Mouse (Mus musculus) MEL (cell line): ENCODE results near the gene Fosl1. TPM values are rescaled to one million over a fixed set of nuclear protein-coding genes. Genes with fewer than 3 reads are reported as not detected.

Experiments
- DNase-seq: peaks from one replicate; pipeline ENCODE4 v3.0.0; 2011; ENCODE audit warnings: low read depth, low spot score
- H3K27ac ChIP-seq: 2 replicates; pipeline ENCODE4 v1.5.1; 2012; ENCODE audit warnings: low read depth, mild to moderate bottlenecking, control low read depth, low read length, moderate library complexity; ENCODE audit not compliant: control insufficient read depth
- H3K27me3 ChIP-seq, 2 experiments: fragments of 150-350 bp in 1 of 2; sonication (generic) in 1 of 2; 2 replicates each; pipeline ENCODE4 v1.6.1; 2012; ENCODE audit warnings: low read length in 2 of 2, mild to moderate bottlenecking in 2 of 2, improper control_type of control experiment in 1 of 2, moderate library complexity in 1 of 2; ENCODE audit not compliant: insufficient read depth in 2 of 2, control insufficient read depth in 1 of 2
- H3K36me3 ChIP-seq, 2 experiments: 2 replicates each; pipeline ENCODE4 v1.6.1; 2012 to 2014; ENCODE audit warnings: low read length in 2 of 2, improper control_type of control experiment in 1 of 2, inconsistent platforms in 1 of 2, mild to moderate bottlenecking in 1 of 2; ENCODE audit not compliant: insufficient read depth in 2 of 2, control insufficient read depth in 1 of 2
- H3K4me1 ChIP-seq, 2 experiments: fragments of 150-350 bp in 1 of 2; sonication (generic) in 1 of 2; 2 replicates each; pipeline ENCODE4 v1.6.1; 2012; ENCODE audit warnings: low read length in 2 of 2, improper control_type of control experiment in 1 of 2, mild to moderate bottlenecking in 1 of 2; ENCODE audit not compliant: insufficient read depth in 2 of 2, control insufficient read depth in 1 of 2
- H3K4me3 ChIP-seq, 2 experiments: fragments of 150-350 bp in 1 of 2; sonication (generic) in 1 of 2; 2 replicates each; pipeline ENCODE4 v1.5.1; 2012; ENCODE audit warnings: low read depth in 2 of 2, low read length in 2 of 2, mild to moderate bottlenecking in 2 of 2, moderate library complexity in 2 of 2, control low read depth in 1 of 2, improper control_type of control experiment in 1 of 2; ENCODE audit not compliant: control insufficient read depth in 1 of 2, insufficient read depth in 1 of 2
- H3K79me2 ChIP-seq: 2 replicates; pipeline ENCODE4 v1.6.1; 2012; ENCODE audit warnings: mild to moderate bottlenecking, low read length, moderate library complexity; ENCODE audit not compliant: control insufficient read depth, poor library complexity, insufficient read depth
- H3K9ac ChIP-seq: 2 replicates; pipeline ENCODE4 v1.6.1; 2012; ENCODE audit warnings: low read depth, mild to moderate bottlenecking, control low read depth, low read length, moderate library complexity; ENCODE audit not compliant: control insufficient read depth, poor library complexity, severe bottlenecking
- H3K9me3 ChIP-seq: fragments of 150-350 bp; sonication (generic); replicated peaks from 2 replicates; pipeline ENCODE4 v1.6.1; 2012; ENCODE audit warnings: mild to moderate bottlenecking, low read length, improper control_type of control experiment, moderate library complexity; ENCODE audit not compliant: insufficient read depth
- BHLHE40 ChIP-seq: IDR thresholded peaks from 2 replicates; pipeline ENCODE4 v1.6.1; 2012; ENCODE audit warnings: low read depth, mild to moderate bottlenecking, inconsistent platforms, low read length, improper control_type of control experiment, borderline replicate concordance
- CHD1 ChIP-seq: IDR thresholded peaks from 2 replicates; pipeline ENCODE4 v1.6.1; 2012; ENCODE audit warnings: low read depth, mild to moderate bottlenecking, inconsistent platforms, low read length, improper control_type of control experiment
- CHD2 ChIP-seq: IDR thresholded peaks from 2 replicates; pipeline ENCODE4 v1.6.1; 2011; ENCODE audit warnings: low read length, improper control_type of control experiment
- CTCF ChIP-seq, 3 experiments: IDR thresholded peaks in 2 of 3; conservative IDR thresholded peaks in 1 of 3; 2 replicates each; pipeline ENCODE4 v1.5.1; 2011 to 2012; ENCODE audit warnings: low read length in 3 of 3, low read depth in 2 of 3, mild to moderate bottlenecking in 2 of 3, improper control_type of control experiment in 1 of 3, inconsistent platforms in 1 of 3, mixed read lengths in 1 of 3, moderate library complexity in 1 of 3; ENCODE audit not compliant: control insufficient read depth in 1 of 3, insufficient read depth in 1 of 3, poor library complexity in 1 of 3, severe bottlenecking in 1 of 3
- E2F4 ChIP-seq: IDR thresholded peaks from 2 replicates; pipeline ENCODE4 v1.6.1; 2011; ENCODE audit warnings: low read depth, low read length, improper control_type of control experiment, borderline replicate concordance
- EP300 ChIP-seq, 2 experiments: IDR thresholded peaks; 2 replicates each; pipeline ENCODE4 v1.6.1; 2011; ENCODE audit warnings: improper control_type of control experiment in 2 of 2, low read length in 2 of 2, low read depth in 1 of 2, mild to moderate bottlenecking in 1 of 2
- ETS1 ChIP-seq: IDR thresholded peaks from 2 replicates; pipeline ENCODE4 v1.6.1; 2012; ENCODE audit warnings: low read depth, mild to moderate bottlenecking, inconsistent platforms, low read length, improper control_type of control experiment, moderate library complexity
- GATA1 ChIP-seq: IDR thresholded peaks from 2 replicates; pipeline ENCODE4 v1.6.1; 2011; ENCODE audit warnings: low read depth, low read length, improper control_type of control experiment
- JUND ChIP-seq: IDR thresholded peaks from 2 replicates; pipeline ENCODE4 v1.6.1; 2011; ENCODE audit warnings: low read depth, mild to moderate bottlenecking, improper control_type of control experiment, low read length
- KAT2A ChIP-seq: conservative IDR thresholded peaks from 2 replicates; pipeline ENCODE4 v1.6.1; 2012; ENCODE audit warnings: low read depth, low read length, improper control_type of control experiment, inconsistent platforms
- MAFK ChIP-seq: IDR thresholded peaks from 2 replicates; pipeline ENCODE4 v1.6.1; 2011; ENCODE audit warnings: low read depth, mild to moderate bottlenecking, low read length, improper control_type of control experiment, borderline replicate concordance
- MAX ChIP-seq: IDR thresholded peaks from 2 replicates; pipeline ENCODE4 v1.6.1; 2011; ENCODE audit warnings: low read length, improper control_type of control experiment
- MAZ ChIP-seq: IDR thresholded peaks from 2 replicates; pipeline ENCODE4 v1.6.1; 2012; ENCODE audit warnings: low read depth, mild to moderate bottlenecking, inconsistent platforms, low read length, improper control_type of control experiment
- MEF2A ChIP-seq: IDR thresholded peaks from 2 replicates; pipeline ENCODE4 v1.6.1; 2014; ENCODE audit warnings: low read depth, mild to moderate bottlenecking, inconsistent platforms, low read length, improper control_type of control experiment; ENCODE audit not compliant: poor library complexity, insufficient replicate concordance, severe bottlenecking; ENCODE audit errors: extremely low read depth
- MYB ChIP-seq: IDR thresholded peaks from 2 replicates; pipeline ENCODE4 v1.6.1; 2011; ENCODE audit warnings: mild to moderate bottlenecking, low read depth, low read length, improper control_type of control experiment
- MYC ChIP-seq: IDR thresholded peaks from 2 replicates; pipeline ENCODE4 v1.6.1; 2011; ENCODE audit warnings: low read depth, mild to moderate bottlenecking, low read length, improper control_type of control experiment, moderate library complexity
- NELFE ChIP-seq: IDR thresholded peaks from 2 replicates; pipeline ENCODE4 v1.6.1; 2011; ENCODE audit warnings: low read depth, low read length, improper control_type of control experiment
- NRF1 ChIP-seq: IDR thresholded peaks from 2 replicates; pipeline ENCODE4 v1.6.1; 2014; ENCODE audit warnings: low read depth, mild to moderate bottlenecking, inconsistent platforms, low read length, improper control_type of control experiment, moderate library complexity; ENCODE audit not compliant: poor library complexity, insufficient read depth, severe bottlenecking
- POLR2A ChIP-seq, 2 experiments: IDR thresholded peaks; 2 replicates each; pipeline ENCODE4 v1.6.1; 2011 to 2012; ENCODE audit warnings: low read length in 2 of 2, mild to moderate bottlenecking in 2 of 2, control low read depth in 1 of 2, improper control_type of control experiment in 1 of 2, low read depth in 1 of 2, moderate library complexity in 1 of 2; ENCODE audit not compliant: control insufficient read depth in 1 of 2, insufficient read depth in 1 of 2, poor library complexity in 1 of 2
- POLR2AphosphoS2 ChIP-seq: IDR thresholded peaks from 2 replicates; pipeline ENCODE4 v1.6.1; 2011; ENCODE audit warnings: low read length, improper control_type of control experiment
- POLR2AphosphoS5 ChIP-seq: IDR thresholded peaks from 2 replicates; pipeline ENCODE4 v1.6.1; 2012; ENCODE audit warnings: low read depth, borderline replicate concordance, mild to moderate bottlenecking, inconsistent platforms, low read length, moderate library complexity, mixed read lengths
- RAD21 ChIP-seq: IDR thresholded peaks from 2 replicates; pipeline ENCODE4 v1.6.1; 2011; ENCODE audit warnings: mild to moderate bottlenecking, low read depth, low read length, improper control_type of control experiment
- SIN3A ChIP-seq: IDR thresholded peaks from 2 replicates; pipeline ENCODE4 v1.6.1; 2012; ENCODE audit warnings: low read length, improper control_type of control experiment, inconsistent platforms
- SMC3 ChIP-seq: IDR thresholded peaks from 2 replicates; pipeline ENCODE4 v1.6.1; 2011; ENCODE audit warnings: low read depth, low read length, improper control_type of control experiment
- TAL1 ChIP-seq: IDR thresholded peaks from 2 replicates; pipeline ENCODE4 v1.6.1; 2012; ENCODE audit warnings: mild to moderate bottlenecking, inconsistent platforms, low read length, moderate library complexity, mixed read lengths
- TCF12 ChIP-seq: IDR thresholded peaks from 2 replicates; pipeline ENCODE4 v1.6.1; 2014; ENCODE audit warnings: low read depth, mild to moderate bottlenecking, inconsistent platforms, low read length, improper control_type of control experiment, moderate library complexity
- USF1 ChIP-seq: IDR thresholded peaks from 2 replicates; pipeline ENCODE4 v1.6.1; 2014; ENCODE audit warnings: low read depth, mild to moderate bottlenecking, inconsistent platforms, low read length, improper control_type of control experiment, moderate library complexity
- ZKSCAN1 ChIP-seq: IDR thresholded peaks from 2 replicates; pipeline ENCODE4 v1.6.1; 2012; ENCODE audit warnings: low read depth, mild to moderate bottlenecking, inconsistent platforms, low read length, improper control_type of control experiment, moderate library complexity
- ZNF384 ChIP-seq: IDR thresholded peaks from 2 replicates; pipeline ENCODE4 v1.6.1; 2012; ENCODE audit warnings: low read depth, mild to moderate bottlenecking, inconsistent platforms, low read length, improper control_type of control experiment
- polyA plus RNA-seq, 2 experiments: library from polyadenylated mRNA; stranded (reverse) in 1 of 2; unstranded in 1 of 2; fragments of >175 nt in 1 of 2; fragments of >200 nt in 1 of 2; gene quantifications; 2 replicates each; pipeline versions ENCODE4 v1.2.1 to v1.2.4; 2012; ENCODE audit warnings: low replicate concordance in 2 of 2, low read depth in 1 of 2; ENCODE audit not compliant: insufficient read length in 2 of 2, insufficient read depth in 1 of 2, missing spikeins in 1 of 2
- total RNA-seq: library from RNA; depleted of rRNA; stranded (reverse); fragments of 300-350 nt; gene quantifications from 2 replicates; pipeline ENCODE4 v1.2.3, GENCODE M21; 2012

Fosl1 gene
- total and polyA plus RNA-seq, 3 experiments, result 2.0 to 3.1 TPM; not detected in 1

DNA sequence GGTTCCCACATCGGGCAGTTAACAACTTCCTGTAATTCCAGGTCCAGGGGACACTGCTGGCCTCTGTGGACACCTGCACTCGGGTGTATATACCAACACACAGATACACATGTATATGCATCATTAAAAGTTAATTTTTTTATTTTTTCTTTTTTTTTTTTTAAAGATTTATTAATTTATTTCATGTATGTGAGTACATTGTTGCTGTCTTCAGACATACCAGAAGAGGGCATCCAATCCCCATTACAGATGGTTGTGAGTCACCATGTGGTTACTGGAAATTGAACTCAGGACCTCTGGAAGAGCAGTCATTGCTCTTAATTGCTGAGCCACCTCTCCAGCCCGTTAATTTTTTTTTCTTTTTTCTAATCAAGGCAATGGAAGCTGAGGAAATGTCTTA, 25.5 kb downstream of the Fosl1 start:
- Histone ChIP-seq H3K4me3 (no peak overlapping the region), H3K27ac (peak overlapping the region; percentile 72), H3K27me3 (no peaks in the 10 kb centered on the region)

DNA sequence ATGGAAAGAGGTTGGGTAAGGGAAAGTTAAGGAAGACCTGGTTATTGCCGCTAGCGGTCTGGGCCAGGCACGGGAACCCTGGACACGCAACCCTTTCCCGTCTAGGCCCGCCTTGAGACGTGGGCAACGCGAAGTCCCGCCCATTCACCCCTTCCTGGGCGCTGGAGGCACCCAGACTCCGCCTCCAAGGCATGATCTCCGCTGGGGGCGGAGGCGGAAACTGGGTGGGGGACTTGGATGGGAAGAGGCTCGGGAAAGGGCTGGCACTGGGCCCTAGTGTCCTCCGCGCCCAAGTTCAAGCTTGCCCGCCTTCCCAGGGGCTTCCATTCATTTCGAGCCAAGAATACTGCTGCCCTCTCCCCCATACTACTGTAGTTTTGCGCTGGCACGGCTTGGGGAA, 26.4 kb downstream of the Fosl1 start, which contains the start of gene Efemp2:
Gene Efemp2, plus strand, starts transcription at position 235 of the 400 bp plus-strand sequence.
- peak within 1 kb of the TSS; percentile 78 for H3K9ac ChIP-seq
- peaks cover 0 to 5% of the 10 kb centered on the region in 2 experiments; a peak in 1 of 4 replicates for H3K4me1 ChIP-seq
- H3K27ac ChIP-seq, result peak within 1 kb of the TSS; percentile 72
- DNase-seq, result peak; percentile 95
- H3K36me3 ChIP-seq, result peaks cover 0 to 4% of the 10 kb centered on the region in 2 experiments; a peak in 2 of 4 replicates
- peak within 1 kb of the TSS; percentile 67 to 92 for H3K4me3 ChIP-seq
- no peaks in the 10 kb centered on the region for H3K27me3 ChIP-seq
- no peaks in the 10 kb centered on the region for H3K9me3 ChIP-seq
- H3K79me2 ChIP-seq, result no peaks in the 10 kb centered on the region; the same call in 1 of the 2 replicates
- TF ChIP-seq MAZ, result peak; percentile 90
- TF ChIP-seq NELFE, result peak; percentile 62
- TF ChIP-seq CHD2, result no peak
- TF ChIP-seq GATA1, result no peak
- no peak; a peak in 1 of 6 replicates for TF ChIP-seq CTCF (IDR thresholded peaks at IDR 0.05 in 2 of 3, conservative IDR thresholded peaks at IDR 0.05 in 1 of 3; ENCODE audit: control insufficient read depth in 1 of 3, insufficient read depth in 1 of 3, low read depth in 2 of 3, low read length in 3 of 3, poor library complexity in 1 of 3, severe bottlenecking in 1 of 3)
- no peak for TF ChIP-seq MEF2A
- TF ChIP-seq TAL1, result no peak
- no peak for TF ChIP-seq RAD21
- TF ChIP-seq USF1, result peak; percentile 34; the same call in 1 of the 2 replicates
- TF ChIP-seq BHLHE40, result 0 out of 2 replicates have a peak, but pooled peaks have one; percentile 4
- TF ChIP-seq ETS1, result peak; percentile 43; the same call in 1 of the 2 replicates
- TF ChIP-seq MAX, result no peak
- TF ChIP-seq POLR2A (IDR thresholded peaks at IDR 0.05; ENCODE audit: control insufficient read depth in 1 of 2, insufficient read depth in 1 of 2, low read depth in 1 of 2, low read length in 2 of 2, poor library complexity in 1 of 2), result peak; percentile 37 to 64; a peak in 2 of 4 replicates
- peak; percentile 82 for TF ChIP-seq POLR2AphosphoS2
- no peak for TF ChIP-seq NRF1
- TF ChIP-seq SMC3, result no peak
- TF ChIP-seq ZNF384, result no peak
- TF ChIP-seq POLR2AphosphoS5, result no peak
- TF ChIP-seq MYB, result no peak
- no peak for TF ChIP-seq MAFK
- TF ChIP-seq TCF12, result peak; percentile 54; the same call in 1 of the 2 replicates
- TF ChIP-seq SIN3A, result peak; percentile 76
- no peak for TF ChIP-seq JUND
- no peak for TF ChIP-seq E2F4
- 0 out of 4 replicates have a peak, but pooled peaks of 1 of the 2 experiments have one; percentile 20 for TF ChIP-seq EP300 (IDR thresholded peaks at IDR 0.05; ENCODE audit: low read depth in 1 of 2, low read length in 2 of 2)
- TF ChIP-seq CHD1, result no peak

More for the DNA sequence above, 25.5 kb downstream of the Fosl1 start:
- no peaks in the 10 kb centered on the region for H3K9me3 ChIP-seq
- peak; percentile 73 for DNase-seq
- no peak overlapping the region; the same call in 1 of the 2 replicates for H3K9ac ChIP-seq
- H3K79me2 ChIP-seq, result no peaks in the 10 kb centered on the region; the same call in 1 of the 2 replicates
- TF ChIP-seq ZKSCAN1 (no peak), POLR2AphosphoS5 (no peak), KAT2A (no peak), CTCF (IDR thresholded peaks at IDR 0.05 in 2 of 3, conservative IDR thresholded peaks at IDR 0.05 in 1 of 3; ENCODE audit: control insufficient read depth in 1 of 3, insufficient read depth in 1 of 3, low read depth in 2 of 3, low read length in 3 of 3, poor library complexity in 1 of 3, severe bottlenecking in 1 of 3) (peak; percentile 8 to 48 (median 9); a peak in 3 of 6 replicates), MAX (0 out of 2 replicates have a peak, but pooled peaks have one; percentile 3), MYC (peak; percentile 86), MYB (no peak), ZNF384 (peak; percentile 56), POLR2A (IDR thresholded peaks at IDR 0.05; ENCODE audit: control insufficient read depth in 1 of 2, insufficient read depth in 1 of 2, low read depth in 1 of 2, low read length in 2 of 2, poor library complexity in 1 of 2) (no peak), JUND (0 out of 2 replicates have a peak, but pooled peaks have one; percentile 49), SMC3 (peak; percentile 22; the same call in 1 of the 2 replicates), RAD21 (peak; percentile 56)
- H3K4me1 ChIP-seq, result peaks cover 0 to 10% of the 10 kb centered on the region in 2 experiments; a peak in 1 of 4 replicates
- H3K36me3 ChIP-seq, result peaks cover 0 to 4% of the 10 kb centered on the region in 2 experiments; a peak in 2 of 4 replicates
